Mouse (Mus musculus) heart, postnatal 0 days (tissue): Measurements from ENCODE around the gene Ltb4r1.

Experiments used
- CTCF ChIP-seq: IDR thresholded peaks from 2 replicates; pipeline ENCODE4 v1.5.1; 2016; ENCODE audit warnings: antibody characterized with exemption, control low read depth, low read depth
- EP300 ChIP-seq: IDR thresholded peaks from 2 replicates; pipeline ENCODE4 v1.6.1; 2016; ENCODE audit warnings: antibody characterized with exemption, low read depth

DNA sequence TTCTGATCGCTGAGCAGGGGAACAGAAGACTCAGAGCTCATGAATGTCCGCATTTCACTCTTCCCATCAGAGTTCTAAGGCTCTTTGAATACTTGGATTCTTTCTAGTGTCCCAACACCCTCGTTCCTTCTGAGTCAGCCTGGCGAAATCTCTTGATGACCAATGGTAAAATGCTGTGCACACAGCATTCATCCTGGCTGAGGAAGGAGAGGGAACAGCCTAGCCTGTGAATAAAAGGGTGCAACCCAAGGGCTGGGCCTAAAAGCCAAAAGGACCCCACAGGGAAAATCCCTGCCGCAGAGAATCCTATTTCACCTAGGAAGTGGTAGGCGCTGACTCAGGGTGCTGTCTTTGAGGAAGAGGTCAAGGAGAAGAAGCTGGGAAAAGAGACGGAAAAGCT is 35.6 kb upstream of the Ltb4r1 start:
- no peak for TF ChIP-seq CTCF
- no peak for TF ChIP-seq EP300
